Mouse (Mus musculus) hindbrain, embryonic 14.5 days (tissue): Measurements from ENCODE around the gene Rev3l. TPM values are rescaled to one million over a fixed set of nuclear protein-coding genes. Genes with fewer than 3 reads are reported as not detected.

Source experiments
- ATAC-seq: fragments of 200-750 bp; cut with Nextera tagmentation; 2 replicates; pipeline ENCODE4 v1.8.0; 2017; ENCODE audit warnings: moderate number of reproducible peaks, mild to moderate bottlenecking, moderate TSS enrichment, moderate library complexity; ENCODE audit not compliant: low FRiP score
- DNase-seq: peaks from one replicate; pipeline ENCODE4 v3.0.0-alpha.2; 2015; ENCODE audit warnings: low spot score
- H3K27ac ChIP-seq: fragments of 300-500 bp; sonication (generic); 2 replicates; pipeline ENCODE4 v1.5.1; 2014; ENCODE audit warnings: mild to moderate bottlenecking, moderate library complexity
- H3K27me3 ChIP-seq: fragments of 300-500 bp; sonication (generic); 2 replicates; pipeline ENCODE4 v1.6.1; 2014; ENCODE audit warnings: mild to moderate bottlenecking, low read length, mixed read lengths; ENCODE audit not compliant: control insufficient read depth, insufficient read depth
- H3K36me3 ChIP-seq: fragments of 300-500 bp; sonication (generic); replicated peaks from 2 replicates; pipeline ENCODE4 v1.6.1; 2014; ENCODE audit not compliant: control insufficient read depth, insufficient read depth
- H3K4me1 ChIP-seq: fragments of 300-500 bp; sonication (generic); replicated peaks from 2 replicates; pipeline ENCODE4 v1.6.1; 2014; ENCODE audit warnings: antibody characterized with exemption, low read length, mixed read lengths; ENCODE audit not compliant: control insufficient read depth, insufficient read depth
- H3K4me2 ChIP-seq: fragments of 300-500 bp; sonication (generic); replicated peaks from 2 replicates; pipeline ENCODE4 v1.6.1; 2014; ENCODE audit warnings: mild to moderate bottlenecking, moderate library complexity
- H3K4me3 ChIP-seq: fragments of 300-500 bp; sonication (generic); replicated peaks from 2 replicates; pipeline ENCODE4 v1.5.1; 2014; ENCODE audit warnings: mild to moderate bottlenecking, low read length
- H3K9ac ChIP-seq: fragments of 300-500 bp; sonication (generic); 2 replicates; pipeline ENCODE4 v1.6.1; 2014
- H3K9me3 ChIP-seq: fragments of 300-500 bp; sonication (generic); 2 replicates; pipeline ENCODE4 v1.6.1; 2016; ENCODE audit warnings: low read length; ENCODE audit not compliant: control insufficient read depth
- WGBS: fragments of 180-500 bp; shearing (Covaris S2); extraction: QIAGEN DNeasy Blood & Tissue Kit; methylation state at CpG from one replicate; pipeline ENCODE4 v1.1.7; 2014; 5-methylcytosine and 5-hydroxymethylcytosine counted together
- polyA plus RNA-seq: library from polyadenylated mRNA; unstranded; fragments of >200 nt; fragmentation: Nextera tagmentation; extraction: Ambion mirVana; gene quantifications from 2 replicates; pipeline ENCODE4 v1.2.1, GENCODE M21; 2014

Gene Rev3l
- polyA plus RNA-seq, 1 experiment from 2014 or later = 60.9 TPM

DNA sequence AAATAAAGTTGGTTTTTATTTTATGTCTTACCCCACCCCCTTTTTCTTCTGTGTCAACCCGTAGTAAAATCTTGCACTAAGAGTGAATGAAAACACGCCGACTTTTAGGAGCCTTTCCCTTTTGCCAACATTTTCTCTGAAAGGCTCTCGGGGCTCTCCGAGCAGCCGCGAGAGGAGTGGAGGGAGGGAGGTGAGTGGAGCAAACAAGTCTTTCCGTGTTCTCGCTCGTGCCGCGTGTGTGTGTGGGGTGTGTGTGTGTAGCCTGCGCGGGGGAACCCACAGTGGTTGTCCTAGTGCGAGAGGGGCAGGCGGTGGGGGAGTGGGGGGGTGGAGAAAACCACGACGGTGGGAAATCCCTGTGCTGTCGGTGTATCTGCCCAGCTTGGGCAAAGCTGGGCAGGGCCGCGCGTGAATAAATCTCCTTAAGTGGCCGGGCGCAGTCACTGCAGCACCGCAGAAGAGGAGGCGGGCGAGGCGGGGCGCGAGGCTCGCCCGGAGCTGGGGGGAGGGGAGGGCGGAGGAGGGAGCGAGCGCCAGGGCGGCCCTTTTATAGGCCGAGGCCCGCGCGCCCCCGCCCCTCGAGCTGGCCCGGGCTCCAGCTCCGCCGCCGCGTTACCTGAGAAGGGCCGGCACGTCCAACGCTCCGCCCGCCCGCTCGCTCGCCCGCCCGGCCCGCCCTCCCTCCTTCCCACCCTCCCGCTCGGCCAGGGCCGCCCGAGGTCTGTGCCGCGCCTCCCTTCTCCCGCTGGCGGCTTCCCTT is 762 bp upstream of the Rev3l start:
- ATAC-seq (peak; percentile 92), DNase-seq (peak; percentile 92)
- Histone ChIP-seq H3K4me1 (peaks cover 24% of the 10 kb centered on the region), H3K4me3 (peak overlapping the region; percentile 79), H3K4me2 (peak overlapping the region; percentile 70), H3K9me3 (no peaks in the 10 kb centered on the region), H3K9ac (peak overlapping the region; percentile 97), H3K27ac (peak overlapping the region; percentile 99), H3K36me3 (no peaks in the 10 kb centered on the region), H3K27me3 (no peaks in the 10 kb centered on the region)
- WGBS = under 1% methylated on average over 56 of the region's 66 CpGs

GRCm38 (mm10) chr10:39732266-39733100 is 565 bp downstream of the Rev3l start:
- H3K4me1 ChIP-seq = peaks cover 24% of the 10 kb centered on the region
- no peaks in the 10 kb centered on the region for H3K27me3 ChIP-seq
- H3K27ac ChIP-seq = peak overlapping the region; percentile 99
- WGBS = under 1% methylated on average over 91 of the region's 105 CpGs
- DNase-seq = peak; percentile 80
- H3K36me3 ChIP-seq = no peaks in the 10 kb centered on the region
- ATAC-seq = peak; percentile 69
- H3K4me3 ChIP-seq = peak overlapping the region; percentile 79
- H3K4me2 ChIP-seq = peak overlapping the region; percentile 65
- no peaks in the 10 kb centered on the region for H3K9me3 ChIP-seq
- peak overlapping the region; percentile 97 for H3K9ac ChIP-seq

DNA sequence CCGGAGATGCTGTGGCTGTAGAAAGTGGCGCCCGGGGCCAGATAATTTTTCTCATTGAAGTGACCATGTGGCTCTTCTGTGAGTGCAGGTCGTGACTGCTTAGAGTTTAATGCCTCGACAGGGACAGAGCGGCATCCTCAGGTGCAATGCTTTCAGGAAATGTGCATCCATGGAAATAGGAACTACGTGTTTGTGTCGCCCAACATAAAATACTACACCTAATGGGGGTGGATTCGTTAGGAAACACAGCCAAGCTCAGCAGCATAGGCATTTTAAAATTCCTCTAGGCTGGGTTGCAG is 1.1 kb downstream of the Rev3l start:
- H3K4me1 ChIP-seq = peaks cover 24% of the 10 kb centered on the region
- no peaks in the 10 kb centered on the region for H3K27me3 ChIP-seq
- peak overlapping the region; percentile 65 for H3K4me2 ChIP-seq
- no peaks in the 10 kb centered on the region for H3K36me3 ChIP-seq
- DNase-seq (peak; percentile 65), ATAC-seq (no peak)
- peak overlapping the region; percentile 99 for H3K27ac ChIP-seq
- under 1% methylated on average over 9 of the region's 9 CpGs for WGBS
- peak overlapping the region; percentile 97 for H3K9ac ChIP-seq
- H3K9me3 ChIP-seq = no peaks in the 10 kb centered on the region
- peak overlapping the region; percentile 79 for H3K4me3 ChIP-seq

GRCm38 (mm10) chr10:39733421-39733930 is 1.6 kb downstream of the Rev3l start:
- peaks cover 24% of the 10 kb centered on the region for H3K4me1 ChIP-seq
- ATAC-seq = no peak
- peak overlapping the region; percentile 99 for H3K27ac ChIP-seq
- DNase-seq = peak; percentile 46
- peak overlapping the region; percentile 65 for H3K4me2 ChIP-seq
- H3K36me3 ChIP-seq = no peaks in the 10 kb centered on the region
- 12% methylated on average over 10 of the region's 10 CpGs for WGBS
- H3K9me3 ChIP-seq = no peaks in the 10 kb centered on the region
- H3K27me3 ChIP-seq = no peaks in the 10 kb centered on the region
- H3K4me3 ChIP-seq = peak overlapping the region; percentile 79
- peak overlapping the region; percentile 97 for H3K9ac ChIP-seq

DNA sequence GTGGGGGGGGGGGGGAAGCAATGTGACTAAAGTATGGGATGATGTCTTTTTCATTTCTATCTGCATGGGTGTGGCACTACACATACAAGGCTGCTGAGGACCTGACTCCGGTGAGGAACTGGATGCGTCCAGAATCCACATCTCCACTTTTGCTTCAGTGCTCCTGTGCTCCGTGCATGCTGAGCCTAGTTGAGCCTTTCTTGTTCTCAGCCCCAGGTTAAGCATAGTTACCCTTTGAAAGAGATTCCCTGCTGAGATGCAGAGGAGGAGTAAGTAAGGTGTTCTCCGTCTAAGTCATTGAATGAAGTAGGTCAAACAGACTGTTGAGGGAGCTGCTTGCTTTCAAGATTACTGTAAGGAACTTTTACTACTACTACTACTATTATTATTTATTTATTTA is 4.3 kb downstream of the Rev3l start:
- H3K27me3 ChIP-seq = no peaks in the 10 kb centered on the region
- H3K4me2 ChIP-seq = peak overlapping the region; percentile 15; the same call in 1 of the 2 replicates
- H3K9me3 ChIP-seq = no peaks in the 10 kb centered on the region
- H3K27ac ChIP-seq = no peak overlapping the region
- DNase-seq (no peak), ATAC-seq (no peak)
- H3K9ac ChIP-seq = no peak overlapping the region
- H3K4me3 ChIP-seq = no peak overlapping the region
- H3K36me3 ChIP-seq = no peaks in the 10 kb centered on the region
- H3K4me1 ChIP-seq = peaks cover 13% of the 10 kb centered on the region
- WGBS = 72% methylated on average over 4 of the region's 4 CpGs

DNA sequence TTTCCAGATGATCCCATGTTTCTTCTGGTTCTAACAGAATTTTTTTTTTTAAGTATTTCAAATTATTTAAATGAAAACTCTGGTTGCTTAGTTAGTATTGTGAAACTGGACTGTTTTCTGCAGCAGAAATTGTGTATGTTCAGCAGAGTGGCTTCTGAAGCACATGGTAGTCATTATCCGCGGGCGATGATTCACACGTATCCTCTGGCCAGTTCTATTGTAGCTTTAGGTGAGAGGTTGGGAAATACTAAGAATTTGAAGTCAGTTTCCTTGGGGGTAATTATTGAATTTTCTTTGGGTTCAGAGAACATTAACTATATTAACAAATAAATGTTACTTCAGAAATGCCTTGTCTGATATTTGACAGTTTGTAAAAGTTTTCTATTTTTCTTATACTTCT is 10.1 kb downstream of the Rev3l start:
- 73% methylated on average over 4 of the region's 4 CpGs for WGBS
- no peak overlapping the region for H3K4me2 ChIP-seq

GRCm38 (mm10) chr10:39764752-39765151 is 32.8 kb downstream of the Rev3l start:
- no peak overlapping the region for H3K4me3 ChIP-seq
- DNase-seq (no peak), ATAC-seq (no peak)
- H3K27ac ChIP-seq = no peak overlapping the region
- no peaks in the 10 kb centered on the region for H3K27me3 ChIP-seq
- H3K4me2 ChIP-seq = no peak overlapping the region
- no peaks in the 10 kb centered on the region for H3K36me3 ChIP-seq
- H3K9me3 ChIP-seq = no peaks in the 10 kb centered on the region; the same call in 1 of the 2 replicates
- H3K4me1 ChIP-seq = peaks cover 8% of the 10 kb centered on the region
- WGBS = 97% methylated on average over 1 of the region's 1 CpGs
- no peak overlapping the region for H3K9ac ChIP-seq

More for the DNA sequence above, 10.1 kb downstream of the Rev3l start:
- H3K27me3 ChIP-seq = no peaks in the 10 kb centered on the region
- H3K27ac ChIP-seq = no peak overlapping the region
- no peaks in the 10 kb centered on the region for H3K36me3 ChIP-seq
- DNase-seq = no peak
- H3K9me3 ChIP-seq = no peaks in the 10 kb centered on the region
- H3K4me1 ChIP-seq = no peaks in the 10 kb centered on the region
- no peak for ATAC-seq
- no peak overlapping the region for H3K9ac ChIP-seq
- H3K4me3 ChIP-seq = no peak overlapping the region

DNA sequence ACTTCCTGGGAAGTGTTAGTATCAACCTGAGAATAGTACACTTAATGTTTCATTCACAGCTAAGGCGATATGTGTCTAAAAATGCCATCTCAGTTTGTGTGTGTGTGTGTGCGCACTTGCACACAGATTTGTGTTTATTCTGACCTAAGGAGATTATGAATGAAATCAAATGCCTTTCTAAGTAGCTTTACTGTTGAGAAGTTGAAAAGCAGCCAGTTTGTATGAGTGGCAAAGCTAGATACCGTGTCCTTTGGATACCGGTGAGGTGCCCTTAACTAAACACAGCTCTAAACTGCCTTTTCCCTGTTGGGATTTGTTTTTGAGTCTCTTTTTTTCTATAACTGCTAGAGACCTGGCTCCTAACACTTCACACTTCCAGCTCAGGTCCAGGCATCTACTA is 34.8 kb downstream of the Rev3l start:
- Histone ChIP-seq H3K4me2 (no peak overlapping the region), H3K9me3 (no peaks in the 10 kb centered on the region), H3K9ac (no peak overlapping the region), H3K36me3 (no peaks in the 10 kb centered on the region), H3K27ac (no peak overlapping the region), H3K4me3 (no peak overlapping the region), H3K27me3 (no peaks in the 10 kb centered on the region), H3K4me1 (peaks cover 8% of the 10 kb centered on the region)
- 84% methylated on average over 4 of the region's 4 CpGs for WGBS
- no peak for ATAC-seq
- DNase-seq = no peak

DNA sequence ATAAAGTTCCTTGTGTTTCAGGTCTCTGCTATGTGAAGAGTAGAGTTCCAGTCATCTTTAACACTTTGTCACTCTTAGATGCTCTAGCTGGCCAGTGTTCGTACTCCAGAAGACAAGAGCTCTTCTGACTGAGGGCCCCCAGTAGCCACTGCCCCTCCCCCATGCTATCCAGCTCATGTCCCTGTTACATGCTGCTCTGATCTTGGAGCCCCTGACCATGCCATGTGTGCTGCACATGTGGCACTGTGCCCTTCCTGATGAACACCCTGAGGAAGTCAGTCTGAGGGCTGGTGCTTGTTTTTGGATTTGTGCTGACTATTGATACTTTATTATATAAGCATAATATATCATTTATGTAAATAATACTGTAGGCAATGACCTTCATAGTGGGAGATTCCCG is 40.3 kb downstream of the Rev3l start:
- Histone ChIP-seq H3K36me3 (no peaks in the 10 kb centered on the region), H3K9ac (no peak overlapping the region), H3K4me3 (no peak overlapping the region), H3K9me3 (no peaks in the 10 kb centered on the region), H3K27me3 (no peaks in the 10 kb centered on the region), H3K4me1 (peaks cover 8% of the 10 kb centered on the region; the same call in 1 of the 2 replicates), H3K27ac (no peak overlapping the region), H3K4me2 (no peak overlapping the region)
- DNase-seq (no peak), ATAC-seq (no peak)
- WGBS = 92% methylated on average over 2 of the region's 2 CpGs
